Mouse (Mus musculus) megakaryocyte, embryonic 14.5 days (primary cell): ENCODE measurements around the gene Zdhhc20.

Experiments
- FLI1 ChIP-seq: IDR thresholded peaks from 2 replicates; pipeline ENCODE4 v1.6.1; 2012; ENCODE audit warnings: low read length, inconsistent platforms, mixed read lengths
- GATA1 ChIP-seq: IDR thresholded peaks from 3 replicates; pipeline ENCODE4 v1.6.1; 2012; ENCODE audit warnings: mixed read lengths, low read length, inconsistent platforms, borderline replicate concordance

GRCm38 (mm10) chr14:57789759-57790158, 100.3 kb downstream of the Zdhhc20 start:
- TF ChIP-seq GATA1 (no peak), FLI1 (no peak)
